Mouse (Mus musculus): ENCODE results near the gene Fbxo36.
A peak's percentile ranks its signal among the peaks of the same experiment; 100 is the strongest.

Fbxo36 gene

GRCm38 (mm10) chr1:84897364-84897763 is 57.7 kb downstream of the Fbxo36 start:
- DNase-seq, result no peak

GRCm38 (mm10) chr1:84899156-84899555 is 59.5 kb downstream of the Fbxo36 start:
- DNase-seq, result no peak

GRCm38 (mm10) chr1:84904467-84904866 is 64.8 kb downstream of the Fbxo36 start:
- DNase-seq, result no peak

- DNase-seq, result no peak
Observed at GRCm38 (mm10) chr1:84910177-84910804, 70.7 kb downstream of the Fbxo36 start.

- no peak for DNase-seq
Observed at GRCm38 (mm10) chr1:84912571-84912970, 72.9 kb downstream of the Fbxo36 start.

GRCm38 (mm10) chr1:84915010-84915409 is 75.4 kb downstream of the Fbxo36 start:
- DNase-seq, result no peak

GRCm38 (mm10) chr1:84918865-84919264 is 79.2 kb downstream of the Fbxo36 start:
- DNase-seq, result no peak

- no peak for DNase-seq
Observed at GRCm38 (mm10) chr1:84923432-84923831, 83.8 kb downstream of the Fbxo36 start.

- no peak for DNase-seq
Observed at GRCm38 (mm10) chr1:84924134-84924533, 84.5 kb downstream of the Fbxo36 start.

- DNase-seq, result no peak
Observed at GRCm38 (mm10) chr1:84925599-84925998, 86.0 kb downstream of the Fbxo36 start.

GRCm38 (mm10) chr1:84933472-84934150 is 94.0 kb downstream of the Fbxo36 start:
- peak; percentile 79 for DNase-seq

GRCm38 (mm10) chr1:84934151-84934502 is 94.5 kb downstream of the Fbxo36 start:
- DNase-seq, result no peak

- peak; percentile 54 for DNase-seq
Observed at GRCm38 (mm10) chr1:84934503-84935333, 95.1 kb downstream of the Fbxo36 start, which contains the start of gene Slc16a14. TSS of gene Slc16a14 (minus strand) at chr1:84935134.

- peak; percentile 91 for DNase-seq
Observed at GRCm38 (mm10) chr1:84935668-84936067, 96.0 kb downstream of the Fbxo36 start.

- no peak for DNase-seq
Observed at GRCm38 (mm10) chr1:84936716-84937510, 97.3 kb downstream of the Fbxo36 start.

- no peak for DNase-seq
Observed at GRCm38 (mm10) chr1:84939466-84939865, 99.8 kb downstream of the Fbxo36 start.

- no peak for DNase-seq
Observed at GRCm38 (mm10) chr1:84940322-84940721, 100.7 kb downstream of the Fbxo36 start.

GRCm38 (mm10) chr1:84942666-84943065 is 103.0 kb downstream of the Fbxo36 start:
- DNase-seq, result no peak

- no peak for DNase-seq
Observed at GRCm38 (mm10) chr1:84943549-84943948, 103.9 kb downstream of the Fbxo36 start.

- no peak for DNase-seq
Observed at GRCm38 (mm10) chr1:84945950-84946349, 106.3 kb downstream of the Fbxo36 start.

- DNase-seq, result no peak
Observed at GRCm38 (mm10) chr1:84947390-84947789, 107.7 kb downstream of the Fbxo36 start.

Data from layer of hippocampus, adult 9-11 months (tissue).